ENCODE assay signal across 23 mouse cellular contexts in genomic region chr10:79580356-79580755, GRCm38 (mm10). TPM values are rescaled to one million over a fixed set of nuclear protein-coding genes. Genes with fewer than 3 reads are reported as not detected.
A peak's percentile ranks its signal among the peaks of the same experiment; 100 is the strongest.
DNase-seq lines count a peak whose midpoint lies in the region; ATAC-seq lines count a peak whose summit lies in the region.
"Had no signal": no experiment of that assay in that cellular context is flagged by ENCODE, and none has a peak within 500 bp of the region (broad histone marks: within the 10 kb centered on the region; RNA-seq: fewer than 3 reads in every experiment).

No protein-coding gene starts in this region.

- no peak overlapping the region for H3K27ac ChIP-seq in forebrain, embryonic 11.5 days (ENCODE audit: low read depth, low read length)
- H3K27ac ChIP-seq in forebrain, embryonic 13.5 days, result no peak overlapping the region
- H3K27ac ChIP-seq in heart, embryonic 10.5 days, result no peak overlapping the region
- H3K27ac ChIP-seq: embryonic facial prominence, embryonic 10.5 days; embryonic facial prominence, embryonic 12.5 days; forebrain, embryonic 12.5 days; forebrain, embryonic 15.5 days had no signal

- no peaks in the 10 kb centered on the region for H3K4me1 ChIP-seq in forebrain, embryonic 11.5 days (replicated peaks; ENCODE audit: control insufficient read depth, insufficient read depth, low read length)
- H3K4me1 ChIP-seq in forebrain, embryonic 13.5 days, result no peaks in the 10 kb centered on the region
- no peaks in the 10 kb centered on the region for H3K4me1 ChIP-seq in heart, embryonic 10.5 days
- H3K4me1 ChIP-seq: embryonic facial prominence, embryonic 12.5 days; forebrain, embryonic 12.5 days; forebrain, embryonic 15.5 days had no signal

- no peaks in the 10 kb centered on the region for H3K9me3 ChIP-seq in forebrain, embryonic 11.5 days (ENCODE audit: control insufficient read depth, low read length)
- 0 out of 2 replicates have a peak, but pooled peaks cover 4% of the 10 kb centered on the region for H3K9me3 ChIP-seq in forebrain, embryonic 13.5 days (replicated peaks)
- H3K9me3 ChIP-seq in heart, embryonic 10.5 days, result no peaks in the 10 kb centered on the region
- H3K9me3 ChIP-seq: embryonic facial prominence, embryonic 10.5 days; embryonic facial prominence, embryonic 12.5 days; forebrain, embryonic 12.5 days; forebrain, embryonic 15.5 days had no signal

- no peaks in the 10 kb centered on the region for H3K36me3 ChIP-seq in forebrain, embryonic 11.5 days (ENCODE audit: control insufficient read depth, insufficient read depth, low read length)
- no peaks in the 10 kb centered on the region for H3K36me3 ChIP-seq in forebrain, embryonic 13.5 days (ENCODE audit: poor library complexity, severe bottlenecking)
- H3K36me3 ChIP-seq in heart, embryonic 10.5 days, result no peaks in the 10 kb centered on the region
- H3K36me3 ChIP-seq: embryonic facial prominence, embryonic 10.5 days; embryonic facial prominence, embryonic 12.5 days; forebrain, embryonic 12.5 days; forebrain, embryonic 15.5 days had no signal

- ATAC-seq in forebrain, embryonic 11.5 days (replicated peaks; ENCODE audit: low FRiP score), result no peak
- ATAC-seq in forebrain, embryonic 13.5 days, result no peak
- ATAC-seq: CD4-positive, CD25-positive, alpha-beta regulatory T cell, adult 4 months; forebrain, embryonic 15.5 days had no signal

- no peak overlapping the region for H3K9ac ChIP-seq in forebrain, embryonic 11.5 days (ENCODE audit: low read length)
- H3K9ac ChIP-seq in forebrain, embryonic 13.5 days, result no peak overlapping the region
- H3K9ac ChIP-seq: embryonic facial prominence, embryonic 12.5 days; forebrain, embryonic 12.5 days; forebrain, embryonic 15.5 days; forebrain, postnatal 0 days had no signal

- H3K27me3 ChIP-seq in forebrain, embryonic 11.5 days (ENCODE audit: control insufficient read depth, insufficient read depth, low read length), result peaks cover 2% of the 10 kb centered on the region; the same call in 1 of the 2 replicates
- peaks cover 10% of the 10 kb centered on the region; the same call in 1 of the 2 replicates for H3K27me3 ChIP-seq in forebrain, embryonic 13.5 days
- peaks cover 23% of the 10 kb centered on the region for H3K27me3 ChIP-seq in heart, embryonic 10.5 days (ENCODE audit: insufficient read depth, poor library complexity, severe bottlenecking)
- H3K27me3 ChIP-seq: embryonic facial prominence, embryonic 12.5 days; forebrain, embryonic 15.5 days had no signal

- WGBS in forebrain, embryonic 11.5 days, result 69% methylated on average over 7 of the region's 7 CpGs
- WGBS in forebrain, embryonic 13.5 days, result 67% methylated on average over 7 of the region's 7 CpGs
- 62% methylated on average over 7 of the region's 7 CpGs for WGBS in heart, embryonic 10.5 days

- intact Hi-C loops in heart, postnatal 14 days (cut with DNase I), result no loop called here

- H3K4me3 ChIP-seq in forebrain, embryonic 11.5 days (ENCODE audit: low read depth, low read length), result no peak overlapping the region
- H3K4me3 ChIP-seq in forebrain, embryonic 13.5 days, result no peak overlapping the region
- no peak overlapping the region for H3K4me3 ChIP-seq in heart, embryonic 10.5 days
- H3K4me3 ChIP-seq: embryonic facial prominence, embryonic 10.5 days; embryonic facial prominence, embryonic 12.5 days; forebrain, embryonic 12.5 days; forebrain, embryonic 15.5 days had no signal

- H3K4me2 ChIP-seq in forebrain, embryonic 11.5 days (ENCODE audit: low read depth, low read length, severe bottlenecking), result no peak overlapping the region
- H3K4me2 ChIP-seq in forebrain, embryonic 13.5 days, result no peak overlapping the region
- H3K4me2 ChIP-seq: embryonic facial prominence, embryonic 12.5 days; forebrain, embryonic 12.5 days; forebrain, embryonic 15.5 days had no signal

- peak; percentile 37 for DNase-seq in forebrain, embryonic 11.5 days (ENCODE audit: low spot score)
- DNase-seq in heart, embryonic 10.5 days (ENCODE audit: low spot score), result peak; percentile 69
- DNase-seq in heart, postnatal 14 days, result no peak
- DNase-seq in urinary bladder, adult 2 months (ENCODE audit: low spot score), result peak; percentile 3
- DNase-seq in urinary bladder, postnatal 4 days (ENCODE audit: low spot score in 2 of 2), result no peak
- no peak for DNase-seq in adrenal gland, postnatal 25 days
- DNase-seq: adrenal gland, adult 2 months; cerebellum, adult 11-12 months; cerebellum, adult 2 months; cerebellum, adult 9-10 months had no signal

RNA-seq across cellular contexts. Expression of gene Theg, which starts 6.8 kb away (rescaled TPM):
- not detected in 2 replicates for polyA plus RNA-seq in forebrain, embryonic 11.5 days (2014; fragmentation: Nextera tagmentation; extraction: Ambion mirVana)
- polyA plus RNA-seq in forebrain, embryonic 13.5 days (2015; fragmentation: Nextera tagmentation; extraction: Ambion mirVana), result not detected in 2 replicates
- not detected in 2 replicates for polyA plus RNA-seq in heart, embryonic 10.5 days (2016; fragmentation: Nextera tagmentation; extraction: Ambion mirVana)
- total RNA-seq in heart, postnatal 14 days (2021), result not detected
- not detected in 2 replicates for polyA plus RNA-seq in urinary bladder, adult 2 months (2012; rRNA removed)
- total RNA-seq in adrenal gland, postnatal 25 days (2021), result not detected in 2 replicates
- total RNA-seq: adrenal gland, adult 2 months; adrenal gland, postnatal 10 days; adrenal gland, postnatal 36 days; CH12.LX; ES-E14; forebrain, postnatal 0 days; MEL had no signal
- polyA plus RNA-seq: adrenal gland, adult 2 months; CD4-positive, CD25-positive, alpha-beta regulatory T cell, adult 4 months; cerebellum, adult 2 months; embryonic facial prominence, embryonic 10.5 days; embryonic facial prominence, embryonic 12.5 days; embryonic facial prominence, embryonic 14.5 days; forebrain, embryonic 12.5 days; forebrain, embryonic 15.5 days; forebrain, postnatal 0 days had no signal

RNA-seq across cellular contexts. Expression of gene Mier2, which starts 25.4 kb away (rescaled TPM):
- polyA plus RNA-seq in forebrain, embryonic 11.5 days (2014; fragmentation: Nextera tagmentation; extraction: Ambion mirVana), result 64.4 and 67.7 TPM in 2 replicates
- polyA plus RNA-seq in forebrain, embryonic 13.5 days (2015; fragmentation: Nextera tagmentation; extraction: Ambion mirVana), result 53.9 and 60.2 TPM in 2 replicates
- 46.6 and 53.9 TPM in 2 replicates for polyA plus RNA-seq in heart, embryonic 10.5 days (2016; fragmentation: Nextera tagmentation; extraction: Ambion mirVana)
- total RNA-seq in heart, postnatal 14 days (2021), result 10 to 100 TPM in 1 of 2 experiments, 1 to 10 TPM in 1; 9.2 to 12.4 TPM
- polyA plus RNA-seq in urinary bladder, adult 2 months (2012; rRNA removed), result 54.3 and 59.5 TPM in 2 replicates
- total RNA-seq in adrenal gland, postnatal 25 days (2021), result 33.6 and 46.1 TPM in 2 replicates

RNA-seq across cellular contexts. Expression of gene C2cd4c, which starts 33.5 kb away (rescaled TPM):
- 0.04 and 0.09 TPM in 2 replicates for polyA plus RNA-seq in forebrain, embryonic 11.5 days (2014; fragmentation: Nextera tagmentation; extraction: Ambion mirVana)
- 0.08 and 0.11 TPM in 2 replicates for polyA plus RNA-seq in forebrain, embryonic 13.5 days (2015; fragmentation: Nextera tagmentation; extraction: Ambion mirVana)
- not detected in 2 replicates for polyA plus RNA-seq in heart, embryonic 10.5 days (2016; fragmentation: Nextera tagmentation; extraction: Ambion mirVana)
- total RNA-seq in heart, postnatal 14 days (2021), result not detected
- polyA plus RNA-seq in urinary bladder, adult 2 months (2012; rRNA removed), result 0.04 and 0.06 TPM in 2 replicates
- 0.09 TPM in 1 of 2 replicates, not detected in the other for total RNA-seq in adrenal gland, postnatal 25 days (2021)
- total RNA-seq: MEL had no signal
- polyA plus RNA-seq: CD4-positive, CD25-positive, alpha-beta regulatory T cell, adult 4 months; embryonic facial prominence, embryonic 10.5 days; embryonic facial prominence, embryonic 14.5 days; forebrain, embryonic 12.5 days had no signal

RNA-seq across cellular contexts. Expression of gene Plpp2, which starts 46.8 kb away (rescaled TPM):
- 14.2 and 15.6 TPM in 2 replicates for polyA plus RNA-seq in forebrain, embryonic 11.5 days (2014; fragmentation: Nextera tagmentation; extraction: Ambion mirVana)
- polyA plus RNA-seq in forebrain, embryonic 13.5 days (2015; fragmentation: Nextera tagmentation; extraction: Ambion mirVana), result 7.0 and 7.9 TPM in 2 replicates
- polyA plus RNA-seq in heart, embryonic 10.5 days (2016; fragmentation: Nextera tagmentation; extraction: Ambion mirVana), result 16.8 and 24.1 TPM in 2 replicates
- total RNA-seq in heart, postnatal 14 days (2021), result 1 to 10 TPM; 2.4 to 3.1 TPM
- 21.5 and 29.1 TPM in 2 replicates for polyA plus RNA-seq in urinary bladder, adult 2 months (2012; rRNA removed)
- 28.3 and 32.1 TPM in 2 replicates for total RNA-seq in adrenal gland, postnatal 25 days (2021)

RNA-seq across cellular contexts. Expression of gene Shc2, which starts 57.4 kb away (rescaled TPM):
- polyA plus RNA-seq in forebrain, embryonic 11.5 days (2014; fragmentation: Nextera tagmentation; extraction: Ambion mirVana), result 9.4 and 9.9 TPM in 2 replicates
- 8.2 and 11.4 TPM in 2 replicates for polyA plus RNA-seq in forebrain, embryonic 13.5 days (2015; fragmentation: Nextera tagmentation; extraction: Ambion mirVana)
- polyA plus RNA-seq in heart, embryonic 10.5 days (2016; fragmentation: Nextera tagmentation; extraction: Ambion mirVana), result 2.7 and 6.3 TPM in 2 replicates
- 1 to 10 TPM; 3.5 to 4.0 TPM for total RNA-seq in heart, postnatal 14 days (2021)
- polyA plus RNA-seq in urinary bladder, adult 2 months (2012; rRNA removed), result 7.4 and 7.6 TPM in 2 replicates
- 3.5 and 4.4 TPM in 2 replicates for total RNA-seq in adrenal gland, postnatal 25 days (2021)
- total RNA-seq: CH12.LX, MEL had no signal
- polyA plus RNA-seq: CD4-positive, CD25-positive, alpha-beta regulatory T cell, adult 4 months had no signal

Comparison
In these comparisons a context has a peak if more than half of its experiments do, and no peak if none do; other contexts are left out.
1. DNase-seq: peak in forebrain, embryonic 11.5 days (single experiment), heart, embryonic 10.5 days (single experiment) and urinary bladder, adult 2 months (single experiment); none in heart, postnatal 14 days (0 of 2), urinary bladder, postnatal 4 days (0 of 2) and adrenal gland, postnatal 25 days (single experiment).